Mouse (Mus musculus) neutrophil, adult 83 days (primary cell): ENCODE results near the gene Prame. TPM values are rescaled to one million over a fixed set of nuclear protein-coding genes. Genes with fewer than 3 reads are reported as not detected.

Experiments used
- total RNA-seq, 2 experiments: library from RNA; stranded (reverse); gene quantifications; one replicate each; pipeline ENCODE4 v1.2.4; 2023

Prame gene
- total RNA-seq, result not detected

GRCm38 (mm10) chrX:135627605-135628004 is at the start of gene Prame:
Prame (minus strand) TSS chrX:135627705.

GRCm38 (mm10) chrX:135598677-135599076 is 28.8 kb downstream of the Prame start, which contains the start of gene Nxf7:
Nxf7 (minus strand) TSS chrX:135598777.

Other genes starting within 250 kb of the Prame start
- gene Gm7903, start 193.9 kb downstream of the Prame start, total RNA-seq, result not detected
- gene AV320801, start 133.1 kb downstream of the Prame start, total RNA-seq, result not detected
- not detected for gene Nxf7, start 28.9 kb downstream of the Prame start, total RNA-seq
- gene Tcp11x2, start 66.1 kb upstream of the Prame start, total RNA-seq, result 1 to 10 TPM in 1 of 2 experiments, not detected in 1; 2.3 TPM
- gene Tmsb15a, start 97.6 kb upstream of the Prame start, total RNA-seq, result not detected
- 10 to 100 TPM; 11.7 to 13.6 TPM for gene Armcx5, start 115.0 kb upstream of the Prame start, total RNA-seq
- gene Gprasp1, start 115.0 kb upstream of the Prame start, total RNA-seq, result 10 to 100 TPM; 15.8 to 16.1 TPM
- gene Bhlhb9, start 169.9 kb upstream of the Prame start, total RNA-seq, result 1 to 10 TPM; 2.1 to 4.5 TPM
- gene Gprasp2, start 211.3 kb upstream of the Prame start, total RNA-seq, result 1 to 10 TPM in 1 of 2 experiments, not detected in 1; 2.8 TPM